Mouse (Mus musculus) MEL (cell line): ENCODE results near the gene Aqr. TPM values are rescaled to one million over a fixed set of nuclear protein-coding genes. Genes with fewer than 3 reads are reported as not detected.

Experiments
- DNase-seq: peaks from one replicate; pipeline ENCODE4 v3.0.0; 2011; ENCODE audit warnings: low read depth, low spot score
- H3K27ac ChIP-seq: 2 replicates; pipeline ENCODE4 v1.5.1; 2012; ENCODE audit warnings: low read depth, mild to moderate bottlenecking, control low read depth, low read length, moderate library complexity; ENCODE audit not compliant: control insufficient read depth
- H3K27me3 ChIP-seq, 2 experiments: fragments of 150-350 bp in 1 of 2; sonication (generic) in 1 of 2; 2 replicates each; pipeline ENCODE4 v1.6.1; 2012; ENCODE audit warnings: low read length in 2 of 2, mild to moderate bottlenecking in 2 of 2, improper control_type of control experiment in 1 of 2, moderate library complexity in 1 of 2; ENCODE audit not compliant: insufficient read depth in 2 of 2, control insufficient read depth in 1 of 2
- H3K36me3 ChIP-seq, 2 experiments: 2 replicates each; pipeline ENCODE4 v1.6.1; 2012 to 2014; ENCODE audit warnings: low read length in 2 of 2, improper control_type of control experiment in 1 of 2, inconsistent platforms in 1 of 2, mild to moderate bottlenecking in 1 of 2; ENCODE audit not compliant: insufficient read depth in 2 of 2, control insufficient read depth in 1 of 2
- H3K4me1 ChIP-seq, 2 experiments: fragments of 150-350 bp in 1 of 2; sonication (generic) in 1 of 2; 2 replicates each; pipeline ENCODE4 v1.6.1; 2012; ENCODE audit warnings: low read length in 2 of 2, improper control_type of control experiment in 1 of 2, mild to moderate bottlenecking in 1 of 2; ENCODE audit not compliant: insufficient read depth in 2 of 2, control insufficient read depth in 1 of 2
- H3K4me3 ChIP-seq, 2 experiments: fragments of 150-350 bp in 1 of 2; sonication (generic) in 1 of 2; 2 replicates each; pipeline ENCODE4 v1.5.1; 2012; ENCODE audit warnings: low read depth in 2 of 2, low read length in 2 of 2, mild to moderate bottlenecking in 2 of 2, moderate library complexity in 2 of 2, control low read depth in 1 of 2, improper control_type of control experiment in 1 of 2; ENCODE audit not compliant: control insufficient read depth in 1 of 2, insufficient read depth in 1 of 2
- H3K79me2 ChIP-seq: 2 replicates; pipeline ENCODE4 v1.6.1; 2012; ENCODE audit warnings: mild to moderate bottlenecking, low read length, moderate library complexity; ENCODE audit not compliant: control insufficient read depth, poor library complexity, insufficient read depth
- H3K9ac ChIP-seq: 2 replicates; pipeline ENCODE4 v1.6.1; 2012; ENCODE audit warnings: low read depth, mild to moderate bottlenecking, control low read depth, low read length, moderate library complexity; ENCODE audit not compliant: control insufficient read depth, poor library complexity, severe bottlenecking
- H3K9me3 ChIP-seq: fragments of 150-350 bp; sonication (generic); replicated peaks from 2 replicates; pipeline ENCODE4 v1.6.1; 2012; ENCODE audit warnings: mild to moderate bottlenecking, low read length, improper control_type of control experiment, moderate library complexity; ENCODE audit not compliant: insufficient read depth
- BHLHE40 ChIP-seq: IDR thresholded peaks from 2 replicates; pipeline ENCODE4 v1.6.1; 2012; ENCODE audit warnings: low read depth, mild to moderate bottlenecking, inconsistent platforms, low read length, improper control_type of control experiment, borderline replicate concordance
- CHD2 ChIP-seq: IDR thresholded peaks from 2 replicates; pipeline ENCODE4 v1.6.1; 2011; ENCODE audit warnings: low read length, improper control_type of control experiment
- CTCF ChIP-seq, 3 experiments: IDR thresholded peaks in 2 of 3; conservative IDR thresholded peaks in 1 of 3; 2 replicates each; pipeline ENCODE4 v1.5.1; 2011 to 2012; ENCODE audit warnings: low read length in 3 of 3, low read depth in 2 of 3, mild to moderate bottlenecking in 2 of 3, improper control_type of control experiment in 1 of 3, inconsistent platforms in 1 of 3, mixed read lengths in 1 of 3, moderate library complexity in 1 of 3; ENCODE audit not compliant: control insufficient read depth in 1 of 3, insufficient read depth in 1 of 3, poor library complexity in 1 of 3, severe bottlenecking in 1 of 3
- E2F4 ChIP-seq: IDR thresholded peaks from 2 replicates; pipeline ENCODE4 v1.6.1; 2011; ENCODE audit warnings: low read depth, low read length, improper control_type of control experiment, borderline replicate concordance
- ELF1 ChIP-seq: IDR thresholded peaks from 2 replicates; pipeline ENCODE4 v1.6.1; 2014; ENCODE audit warnings: low read depth, mild to moderate bottlenecking, inconsistent platforms, low read length, improper control_type of control experiment, moderate library complexity
- GABPA ChIP-seq: IDR thresholded peaks from 2 replicates; pipeline ENCODE4 v1.6.1; 2012; ENCODE audit warnings: low read depth, mild to moderate bottlenecking, inconsistent platforms, low read length, improper control_type of control experiment, moderate library complexity
- HCFC1 ChIP-seq: IDR thresholded peaks from 2 replicates; pipeline ENCODE4 v1.6.1; 2012; ENCODE audit warnings: low read depth, mild to moderate bottlenecking, inconsistent platforms, low read length, improper control_type of control experiment, moderate library complexity
- JUND ChIP-seq: IDR thresholded peaks from 2 replicates; pipeline ENCODE4 v1.6.1; 2011; ENCODE audit warnings: low read depth, mild to moderate bottlenecking, improper control_type of control experiment, low read length
- MAFK ChIP-seq: IDR thresholded peaks from 2 replicates; pipeline ENCODE4 v1.6.1; 2011; ENCODE audit warnings: low read depth, mild to moderate bottlenecking, low read length, improper control_type of control experiment, borderline replicate concordance
- MAZ ChIP-seq: IDR thresholded peaks from 2 replicates; pipeline ENCODE4 v1.6.1; 2012; ENCODE audit warnings: low read depth, mild to moderate bottlenecking, inconsistent platforms, low read length, improper control_type of control experiment
- MXI1 ChIP-seq: IDR thresholded peaks from 2 replicates; pipeline ENCODE4 v1.6.1; 2011; ENCODE audit warnings: mild to moderate bottlenecking, low read depth, low read length, improper control_type of control experiment
- NRF1 ChIP-seq: IDR thresholded peaks from 2 replicates; pipeline ENCODE4 v1.6.1; 2014; ENCODE audit warnings: low read depth, mild to moderate bottlenecking, inconsistent platforms, low read length, improper control_type of control experiment, moderate library complexity; ENCODE audit not compliant: poor library complexity, insufficient read depth, severe bottlenecking
- RAD21 ChIP-seq: IDR thresholded peaks from 2 replicates; pipeline ENCODE4 v1.6.1; 2011; ENCODE audit warnings: mild to moderate bottlenecking, low read depth, low read length, improper control_type of control experiment
- SMC3 ChIP-seq: IDR thresholded peaks from 2 replicates; pipeline ENCODE4 v1.6.1; 2011; ENCODE audit warnings: low read depth, low read length, improper control_type of control experiment
- TBP ChIP-seq: IDR thresholded peaks from 2 replicates; pipeline ENCODE4 v1.8.0; 2011; ENCODE audit warnings: low read depth, low read length, improper control_type of control experiment
- polyA plus RNA-seq, 2 experiments: library from polyadenylated mRNA; stranded (reverse) in 1 of 2; unstranded in 1 of 2; fragments of >175 nt in 1 of 2; fragments of >200 nt in 1 of 2; gene quantifications; 2 replicates each; pipeline versions ENCODE4 v1.2.1 to v1.2.4; 2012; ENCODE audit warnings: low replicate concordance in 2 of 2, low read depth in 1 of 2; ENCODE audit not compliant: insufficient read length in 2 of 2, insufficient read depth in 1 of 2, missing spikeins in 1 of 2
- total RNA-seq: library from RNA; depleted of rRNA; stranded (reverse); fragments of 300-350 nt; gene quantifications from 2 replicates; pipeline ENCODE4 v1.2.3, GENCODE M21; 2012

Aqr gene
- total and polyA plus RNA-seq, 3 experiments = 45.9 to 143 (median 69.1) TPM

DNA sequence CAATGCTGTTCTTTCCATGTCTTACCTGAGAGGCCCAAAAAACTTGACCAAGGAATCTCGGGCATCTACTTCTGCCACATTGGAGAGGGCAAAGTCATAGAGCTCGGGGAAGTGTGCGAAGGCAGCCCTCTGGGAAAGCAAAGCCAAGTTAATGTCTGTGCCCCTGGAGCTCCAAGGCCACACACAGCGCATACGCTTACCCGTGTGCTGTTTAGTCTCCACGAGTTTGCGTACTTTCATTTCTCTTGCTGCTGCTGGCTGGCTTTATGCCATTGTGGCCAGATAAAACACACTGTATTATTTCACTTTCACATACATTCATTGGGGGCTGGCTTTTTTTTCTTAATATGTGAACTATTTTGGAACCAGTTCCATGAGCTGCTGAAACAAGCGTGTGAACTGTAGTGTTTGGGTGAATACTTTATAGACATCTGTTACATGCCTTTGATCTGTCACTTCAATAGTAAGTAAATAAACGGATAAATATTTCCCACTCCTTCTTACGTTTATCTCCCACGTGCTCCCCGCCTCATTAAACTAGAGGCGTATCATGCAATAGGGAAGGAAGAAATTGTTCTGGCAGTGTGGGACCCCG, 39.9 kb downstream of the Aqr start:
- TF ChIP-seq CTCF (IDR thresholded peaks at IDR 0.05 in 2 of 3, conservative IDR thresholded peaks at IDR 0.05 in 1 of 3; ENCODE audit: control insufficient read depth in 1 of 3, insufficient read depth in 1 of 3, low read depth in 2 of 3, low read length in 3 of 3, poor library complexity in 1 of 3, severe bottlenecking in 1 of 3) (no peak), MXI1 (no peak), TBP (no peak), BHLHE40 (no peak), GABPA (no peak), ELF1 (no peak), CHD2 (no peak), HCFC1 (no peak), E2F4 (no peak), NRF1 (no peak)
- H3K27me3 ChIP-seq = no peaks in the 10 kb centered on the region
- peaks cover 0 to 34% of the 10 kb centered on the region in 2 experiments; a peak in 2 of 4 replicates for H3K36me3 ChIP-seq

DNA sequence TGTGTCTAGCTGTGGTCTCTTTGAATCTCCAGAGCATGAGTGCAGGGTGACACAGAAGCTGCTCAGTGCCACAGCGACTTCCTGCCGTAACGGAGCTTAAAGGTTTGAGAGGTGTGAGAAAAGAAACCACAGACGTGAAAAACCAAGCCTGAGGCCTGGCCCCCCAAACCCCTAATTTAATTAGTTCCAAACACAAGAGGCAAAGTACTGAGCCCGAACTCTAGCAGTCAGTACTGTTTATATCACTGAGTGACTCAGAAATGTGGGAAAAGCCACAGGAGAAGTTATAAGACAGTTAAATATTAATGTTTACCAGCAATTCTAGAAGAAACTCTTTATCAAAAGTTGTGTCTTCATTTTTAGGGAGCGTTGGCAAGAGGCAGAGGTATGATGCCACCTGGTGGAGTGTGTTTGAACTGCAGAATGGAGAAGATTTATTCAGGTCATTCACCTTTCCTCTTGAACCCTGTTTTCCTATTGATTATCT, 41.5 kb downstream of the Aqr start:
- H3K36me3 ChIP-seq = peaks cover 0 to 31% of the 10 kb centered on the region in 2 experiments; a peak in 2 of 4 replicates
- peak; percentile 58 for DNase-seq
- H3K27me3 ChIP-seq = no peaks in the 10 kb centered on the region
- no peak overlapping the region for H3K4me3 ChIP-seq
- no peaks in the 10 kb centered on the region for H3K9me3 ChIP-seq
- TF ChIP-seq SMC3 (peak; percentile 67), MAFK (no peak), RAD21 (peak; percentile 52), MAZ (no peak), CTCF (IDR thresholded peaks at IDR 0.05 in 2 of 3, conservative IDR thresholded peaks at IDR 0.05 in 1 of 3; ENCODE audit: control insufficient read depth in 1 of 3, insufficient read depth in 1 of 3, low read depth in 2 of 3, low read length in 3 of 3, poor library complexity in 1 of 3, severe bottlenecking in 1 of 3) (peak; percentile 60 to 81 (median 67)), JUND (no peak), E2F4 (no peak)
- H3K27ac ChIP-seq = no peak overlapping the region
- H3K79me2 ChIP-seq = no peaks in the 10 kb centered on the region
- H3K4me1 ChIP-seq = no peaks in the 10 kb centered on the region
- no peak overlapping the region for H3K9ac ChIP-seq

More for the DNA sequence above, 39.9 kb downstream of the Aqr start:
- Histone ChIP-seq H3K4me1 (no peaks in the 10 kb centered on the region), H3K27ac (no peak overlapping the region), H3K79me2 (no peaks in the 10 kb centered on the region), H3K4me3 (no peak overlapping the region), H3K9ac (no peak overlapping the region), H3K9me3 (no peaks in the 10 kb centered on the region)
- no peak for DNase-seq
